Mouse (Mus musculus): ENCODE data around the gene Gm11111. TPM values are rescaled to one million over a fixed set of nuclear protein-coding genes. Genes with fewer than 3 reads are reported as not detected.
"Not testable (repeated sequence)": the region's sequence is repeated elsewhere in the genome, so short reads cannot be mapped to it uniquely, and the experiment has no call there.

The Gm11111 gene
- polyA plus RNA-seq, 1 experiment = not detected

DNA sequence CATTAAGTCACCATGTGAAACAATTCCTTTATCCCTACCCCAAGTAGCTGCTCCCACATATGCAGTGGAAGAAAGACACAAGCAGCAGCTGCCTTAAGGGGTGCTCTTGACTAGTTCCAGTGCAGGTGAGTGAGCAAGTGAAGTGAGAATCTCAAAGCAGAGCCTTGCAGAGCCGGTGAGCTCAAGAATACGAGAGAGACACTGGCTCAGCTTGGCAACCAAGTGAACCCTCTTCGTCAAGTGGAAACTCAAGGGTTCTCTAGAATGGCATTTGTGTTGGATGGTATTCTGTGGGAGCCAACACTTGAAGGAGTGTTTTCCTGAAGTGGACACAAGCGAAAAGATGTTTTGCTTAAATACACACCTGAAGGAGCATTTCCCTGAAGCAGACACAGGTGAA, 16.0 kb downstream of the Gm11111 start:
- no peak for TF ChIP-seq POLR2A (IDR thresholded peaks at IDR 0.05; ENCODE audit: low read depth, low read length)
- no peak for TF ChIP-seq CTCF (conservative IDR thresholded peaks at IDR 0.05; ENCODE audit: insufficient read depth, insufficient read length, low read depth, low read length)
- Histone ChIP-seq H3K27me3 (replicated peaks; ENCODE audit: control insufficient read depth, insufficient read depth, low read length) (no peaks in the 10 kb centered on the region), H3K27ac (ENCODE audit: insufficient read depth, low read depth, low read length) (no peak overlapping the region), H3K36me3 (ENCODE audit: control insufficient read depth, insufficient read depth, low read length) (no peaks in the 10 kb centered on the region), H3K4me3 (ENCODE audit: insufficient read depth, low read depth, low read length) (no peak overlapping the region), H3K4me1 (ENCODE audit: control insufficient read depth, insufficient read depth, low read length) (no peaks in the 10 kb centered on the region)
- DNase-seq = no peak
- WGBS = 96% methylated on average over 4 of the region's 4 CpGs

DNA sequence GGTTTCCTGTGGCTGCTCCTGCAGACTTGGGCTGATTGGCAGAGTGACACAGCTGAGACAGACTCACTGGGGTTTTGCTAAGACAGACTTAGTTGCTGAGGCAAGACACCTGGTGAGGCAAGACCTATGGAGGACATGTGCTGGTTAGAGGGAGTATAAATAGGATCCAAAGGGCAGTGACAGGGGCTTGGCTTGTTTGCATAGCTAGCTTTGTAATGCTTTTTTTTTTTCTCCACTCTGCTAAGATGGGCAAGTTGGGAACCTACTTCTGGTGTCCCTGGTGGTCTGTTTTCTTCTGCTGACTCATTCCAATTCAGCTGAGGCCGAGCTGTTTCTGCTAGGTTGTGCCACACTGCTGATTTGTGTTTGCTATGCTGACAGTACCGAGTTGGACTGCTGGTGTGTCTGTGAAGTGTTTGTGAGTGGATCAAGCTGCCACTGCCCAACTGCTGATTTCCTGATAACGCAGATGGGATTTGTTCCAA, 16.6 kb downstream of the Gm11111 start:
- H3K4me1 ChIP-seq (ENCODE audit: control insufficient read depth, insufficient read depth, low read length) = no peaks in the 10 kb centered on the region
- H3K27ac ChIP-seq (ENCODE audit: insufficient read depth, low read depth, low read length) = no peak overlapping the region
- no peak for DNase-seq
- no peak overlapping the region for H3K4me3 ChIP-seq (ENCODE audit: insufficient read depth, low read depth, low read length)
- 39% methylated on average over 3 of the region's 3 CpGs for WGBS
- TF ChIP-seq CTCF (conservative IDR thresholded peaks at IDR 0.05; ENCODE audit: insufficient read depth, insufficient read length, low read depth, low read length) (no peak), POLR2A (IDR thresholded peaks at IDR 0.05; ENCODE audit: low read depth, low read length) (no peak)
- H3K36me3 ChIP-seq (ENCODE audit: control insufficient read depth, insufficient read depth, low read length) = no peaks in the 10 kb centered on the region
- H3K27me3 ChIP-seq (replicated peaks; ENCODE audit: control insufficient read depth, insufficient read depth, low read length) = no peaks in the 10 kb centered on the region

DNA sequence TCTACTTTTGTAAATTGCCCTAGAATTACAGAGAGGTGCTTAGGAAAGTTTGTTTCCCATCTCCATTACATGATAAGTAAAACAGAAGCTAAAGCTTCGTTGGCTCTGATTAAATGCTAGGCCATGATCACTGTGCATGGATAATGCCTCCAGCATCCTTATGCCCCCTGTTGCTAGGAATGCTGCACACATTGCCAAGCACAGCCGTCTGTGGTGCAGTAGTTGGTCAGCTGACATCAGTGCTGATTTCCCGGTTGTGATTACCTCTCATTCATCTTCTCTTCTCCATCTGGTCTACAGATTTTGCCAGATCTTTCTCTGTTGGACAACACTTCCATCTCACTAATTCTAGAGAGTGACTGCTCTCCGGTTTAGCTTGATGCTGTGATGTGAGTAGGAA, 19.9 kb downstream of the Gm11111 start:
- Histone ChIP-seq H3K4me1 (ENCODE audit: control insufficient read depth, insufficient read depth, low read length) (no peaks in the 10 kb centered on the region), H3K36me3 (ENCODE audit: control insufficient read depth, insufficient read depth, low read length) (no peaks in the 10 kb centered on the region), H3K27ac (ENCODE audit: insufficient read depth, low read depth, low read length) (no peak overlapping the region), H3K4me3 (ENCODE audit: insufficient read depth, low read depth, low read length) (no peak overlapping the region), H3K27me3 (replicated peaks; ENCODE audit: control insufficient read depth, insufficient read depth, low read length) (no peaks in the 10 kb centered on the region)
- no peak for DNase-seq
- WGBS = 59% methylated on average over 4 of the region's 4 CpGs
- TF ChIP-seq POLR2A (IDR thresholded peaks at IDR 0.05; ENCODE audit: low read depth, low read length) (no peak), CTCF (conservative IDR thresholded peaks at IDR 0.05; ENCODE audit: insufficient read depth, insufficient read length, low read depth, low read length) (no peak)

DNA sequence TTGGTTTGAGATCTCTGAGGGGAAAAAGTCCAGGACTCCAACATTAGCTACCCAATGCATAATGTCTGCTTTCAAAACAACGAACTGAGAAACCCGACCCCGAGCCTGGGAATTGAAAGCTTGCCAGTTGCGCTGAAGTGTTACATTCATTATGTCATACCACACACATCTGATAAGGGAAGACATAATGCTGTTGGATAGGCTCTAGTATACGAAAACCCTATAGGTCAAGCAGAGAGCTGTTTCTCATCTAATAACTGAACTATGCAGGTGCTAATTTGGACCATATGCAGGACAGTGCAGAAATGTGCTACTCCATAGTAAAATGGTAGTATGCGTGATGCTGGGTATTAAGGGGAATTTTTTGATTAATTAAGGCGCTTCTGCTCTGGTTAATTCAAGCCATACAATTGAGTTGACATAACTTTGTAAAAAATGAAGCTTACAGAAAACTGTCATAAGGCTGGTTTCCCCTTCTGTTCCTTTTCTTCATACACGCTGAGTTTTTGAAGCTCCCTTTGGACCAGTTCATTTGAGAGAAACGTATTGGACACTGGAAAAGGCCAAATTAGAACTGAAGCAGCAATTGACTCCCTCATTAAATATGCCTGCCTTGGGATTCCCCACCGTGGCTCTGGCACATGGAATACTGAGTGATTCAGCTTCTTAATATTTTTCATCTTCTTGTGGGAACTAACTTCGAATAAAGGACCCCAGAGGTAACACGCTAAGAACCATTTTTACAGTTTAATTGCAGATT, 22.4 kb downstream of the Gm11111 start:
- no peaks in the 10 kb centered on the region for H3K36me3 ChIP-seq (ENCODE audit: control insufficient read depth, insufficient read depth, low read length)
- H3K27ac ChIP-seq (ENCODE audit: insufficient read depth, low read depth, low read length) = no peak overlapping the region
- no peaks in the 10 kb centered on the region for H3K4me1 ChIP-seq (ENCODE audit: control insufficient read depth, insufficient read depth, low read length)
- TF ChIP-seq CTCF (conservative IDR thresholded peaks at IDR 0.05; ENCODE audit: insufficient read depth, insufficient read length, low read depth, low read length) = no peak
- no peak for TF ChIP-seq POLR2A (IDR thresholded peaks at IDR 0.05; ENCODE audit: low read depth, low read length)
- H3K27me3 ChIP-seq (replicated peaks; ENCODE audit: control insufficient read depth, insufficient read depth, low read length) = no peaks in the 10 kb centered on the region
- H3K4me3 ChIP-seq (ENCODE audit: insufficient read depth, low read depth, low read length) = no peak overlapping the region
- DNase-seq = no peak
- 64% methylated on average over 12 of the region's 12 CpGs for WGBS

DNA sequence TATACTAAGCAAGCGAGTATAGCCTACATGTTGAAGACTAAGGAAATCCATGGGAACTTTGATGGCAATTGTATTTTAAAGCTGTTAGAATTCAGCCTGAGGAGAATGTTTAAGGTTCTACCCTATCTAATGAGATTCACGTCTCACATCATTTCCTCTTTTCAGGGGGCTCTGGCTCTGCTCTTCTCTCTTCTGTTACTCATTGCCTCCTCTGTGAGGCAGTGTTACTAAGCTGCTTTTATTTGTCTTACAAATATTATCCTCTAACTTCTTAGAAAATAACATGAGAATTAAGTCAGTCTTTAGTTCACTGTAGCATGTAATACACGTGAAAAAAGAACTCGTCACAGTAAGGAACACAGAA, 23.0 kb downstream of the Gm11111 start:
- Histone ChIP-seq H3K27me3 (replicated peaks; ENCODE audit: control insufficient read depth, insufficient read depth, low read length) (no peaks in the 10 kb centered on the region), H3K27ac (ENCODE audit: insufficient read depth, low read depth, low read length) (no peak overlapping the region), H3K4me3 (ENCODE audit: insufficient read depth, low read depth, low read length) (no peak overlapping the region), H3K4me1 (ENCODE audit: control insufficient read depth, insufficient read depth, low read length) (no peaks in the 10 kb centered on the region), H3K36me3 (ENCODE audit: control insufficient read depth, insufficient read depth, low read length) (no peaks in the 10 kb centered on the region)
- no peak for DNase-seq
- TF ChIP-seq POLR2A (IDR thresholded peaks at IDR 0.05; ENCODE audit: low read depth, low read length) (no peak), CTCF (conservative IDR thresholded peaks at IDR 0.05; ENCODE audit: insufficient read depth, insufficient read length, low read depth, low read length) (no peak)
- WGBS = 84% methylated on average over 4 of the region's 4 CpGs

DNA sequence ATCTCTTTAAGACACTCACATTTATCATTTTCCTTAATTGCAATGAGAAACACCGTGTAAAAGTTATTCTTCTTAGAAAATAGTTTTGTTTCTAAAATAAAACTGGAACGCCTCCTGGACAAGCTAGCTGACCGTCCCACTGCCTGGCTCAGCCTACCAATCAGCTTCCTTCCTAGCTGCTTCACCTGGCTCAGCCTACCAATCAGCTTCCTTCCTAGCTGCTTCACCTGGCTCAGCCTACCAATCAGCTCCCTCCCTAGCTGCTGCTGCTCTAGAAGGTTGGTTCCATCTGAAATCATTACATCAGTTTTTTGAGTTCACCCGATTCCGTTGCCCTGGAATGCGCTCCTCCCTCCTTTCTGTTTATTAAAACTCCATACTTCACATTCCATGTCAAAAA, 24.0 kb downstream of the Gm11111 start:
- H3K4me3 ChIP-seq (ENCODE audit: insufficient read depth, low read depth, low read length); H3K27ac ChIP-seq (ENCODE audit: insufficient read depth, low read depth, low read length); H3K4me1 ChIP-seq (ENCODE audit: control insufficient read depth, insufficient read depth, low read length); H3K27me3 ChIP-seq (replicated peaks; ENCODE audit: control insufficient read depth, insufficient read depth, low read length); H3K36me3 ChIP-seq (ENCODE audit: control insufficient read depth, insufficient read depth, low read length); DNase-seq: not testable (repeated sequence)
- WGBS = 75% methylated on average over 6 of the region's 6 CpGs

DNA sequence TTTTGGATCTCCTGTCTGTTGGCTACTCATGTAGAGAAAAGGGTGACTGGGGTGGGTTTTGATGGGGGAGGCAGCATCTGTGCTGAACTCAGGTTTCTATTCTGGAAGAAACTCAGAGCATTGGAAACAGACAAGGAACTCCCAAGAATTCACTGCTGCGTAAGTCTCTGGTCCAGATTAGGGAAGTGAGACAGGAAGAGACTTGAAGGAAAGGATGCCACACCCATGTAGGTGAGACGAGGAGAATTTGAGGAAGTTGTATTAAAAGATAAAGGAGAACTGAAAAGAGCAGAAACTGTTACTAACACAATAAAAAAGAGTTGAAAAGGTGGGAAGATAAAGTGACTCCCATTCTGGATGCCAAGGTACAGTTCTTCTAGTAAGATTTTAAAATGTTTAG, 25.9 kb downstream of the Gm11111 start:
- no peak for TF ChIP-seq POLR2A (IDR thresholded peaks at IDR 0.05; ENCODE audit: low read depth, low read length)
- TF ChIP-seq CTCF (conservative IDR thresholded peaks at IDR 0.05; ENCODE audit: insufficient read depth, insufficient read length, low read depth, low read length) = no peak
- WGBS = 62% methylated on average over 2 of the region's 2 CpGs

More for the DNA sequence above, 25.9 kb downstream of the Gm11111 start:
- Histone ChIP-seq H3K4me3 (ENCODE audit: insufficient read depth, low read depth, low read length) (no peak overlapping the region), H3K27ac (ENCODE audit: insufficient read depth, low read depth, low read length) (no peak overlapping the region), H3K27me3 (replicated peaks; ENCODE audit: control insufficient read depth, insufficient read depth, low read length) (no peaks in the 10 kb centered on the region), H3K36me3 (ENCODE audit: control insufficient read depth, insufficient read depth, low read length) (no peaks in the 10 kb centered on the region), H3K4me1 (ENCODE audit: control insufficient read depth, insufficient read depth, low read length) (no peaks in the 10 kb centered on the region)
- no peak for DNase-seq
